Mouse (Mus musculus): Measurements from ENCODE around the gene Wdr54. TPM values are rescaled to one million over a fixed set of nuclear protein-coding genes. Genes with fewer than 3 reads are reported as not detected.
A peak's percentile ranks its signal among the peaks of the same experiment; 100 is the strongest.

Wdr54 gene
- polyA plus RNA-seq, 1 experiment from 2014 or later, result 4.8 TPM

DNA sequence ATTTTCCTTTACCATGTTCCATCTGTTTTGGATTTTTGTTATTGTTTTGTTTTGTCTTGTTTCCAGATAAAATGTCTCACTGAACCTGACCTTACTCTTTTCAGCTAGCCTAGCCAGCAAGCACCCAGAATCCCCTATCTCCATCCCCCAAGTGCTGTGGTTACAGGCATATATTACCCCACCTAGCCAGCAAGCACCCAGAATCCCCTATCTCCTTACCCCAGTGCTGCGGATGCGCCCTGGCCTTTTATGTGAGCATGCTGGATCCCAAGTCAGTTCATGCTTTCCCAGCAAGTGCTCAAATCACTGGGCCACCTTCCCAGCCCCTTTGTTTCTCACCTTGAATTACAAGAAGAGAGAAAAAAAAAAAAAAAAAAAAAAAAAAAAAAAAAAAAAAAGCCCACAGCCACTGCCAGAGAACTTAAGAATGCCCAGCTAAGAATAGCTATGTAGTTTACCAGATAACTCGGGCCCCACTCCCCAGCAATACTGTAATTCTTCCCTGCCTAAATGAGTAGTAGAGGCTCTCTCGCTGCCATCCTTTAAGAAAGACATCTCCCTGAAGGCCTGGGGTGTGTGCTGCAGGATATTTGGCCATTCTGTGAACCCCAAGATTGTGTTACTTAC lies 44.6 kb downstream of the Wdr54 start:
- 91% methylated on average over 4 of the region's 4 CpGs for WGBS
- H3K27ac ChIP-seq, result no peak overlapping the region
- H3K9me3 ChIP-seq, result no peaks in the 10 kb centered on the region
- peaks cover 35% of the 10 kb centered on the region for H3K4me1 ChIP-seq
- H3K36me3 ChIP-seq, result peaks cover 10% of the 10 kb centered on the region; the same call in 1 of the 2 replicates
- H3K4me3 ChIP-seq, result no peak overlapping the region
- H3K4me2 ChIP-seq, result no peak overlapping the region
- no peak overlapping the region for H3K9ac ChIP-seq
- H3K27me3 ChIP-seq, result no peaks in the 10 kb centered on the region
- no peak for ATAC-seq (ENCODE audit: insufficient number of reproducible peaks, low FRiP score, low TSS enrichment, low read depth)

DNA sequence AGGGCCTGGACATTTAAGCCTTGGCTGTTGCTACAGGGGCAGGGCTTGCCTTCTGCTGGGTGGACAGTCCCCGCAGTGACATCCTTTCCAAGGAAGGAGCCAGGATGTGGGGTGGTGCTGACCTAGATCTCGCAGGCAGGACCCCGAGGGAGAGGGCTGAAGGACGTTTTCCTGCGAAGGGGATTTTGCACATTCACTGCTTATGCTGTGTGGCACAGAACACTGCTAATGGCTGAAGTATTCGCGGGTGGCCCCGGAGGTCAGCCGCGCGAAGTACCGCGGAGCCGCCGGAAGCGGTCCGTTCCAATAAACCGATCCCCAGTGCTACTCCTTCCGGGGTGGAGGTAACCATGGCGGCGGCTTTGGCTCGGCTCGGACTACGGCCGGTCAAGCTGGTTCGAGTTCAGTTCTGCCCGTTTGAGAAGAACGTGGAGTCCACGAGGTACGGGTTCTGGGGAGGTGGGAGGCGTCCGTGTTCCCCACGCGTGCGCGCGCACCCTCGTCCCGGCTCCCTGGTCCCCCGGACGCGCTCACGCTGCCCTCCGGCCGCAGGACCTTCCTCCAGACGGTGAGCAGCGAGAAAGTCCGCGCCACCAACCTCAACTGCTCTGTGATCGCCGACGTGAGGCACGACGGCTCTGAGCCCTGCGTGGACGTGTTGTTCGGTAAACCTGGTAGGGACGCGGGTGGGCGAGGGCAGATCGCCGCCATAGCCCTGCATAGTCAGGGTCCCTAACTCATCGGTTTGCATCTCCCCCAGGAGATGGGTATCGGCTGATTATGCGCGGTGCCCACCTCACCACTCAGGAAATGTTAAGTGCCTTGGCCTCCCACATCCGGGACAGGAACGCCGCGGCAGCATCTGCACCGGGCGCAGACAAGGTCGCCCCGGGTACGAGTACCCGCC lies 47.2 kb downstream of the Wdr54 start, which contains the start of gene Mrpl53:
Gene Mrpl53, plus strand, starts transcription at position 279 of the 907 bp plus-strand sequence.
- peak within 1 kb of the TSS; percentile 89 for H3K4me3 ChIP-seq
- peaks cover 20% of the 10 kb centered on the region for H3K4me1 ChIP-seq
- H3K27me3 ChIP-seq, result no peaks in the 10 kb centered on the region
- H3K9ac ChIP-seq, result peak within 1 kb of the TSS; percentile 90
- peak; percentile 79 for ATAC-seq (ENCODE audit: insufficient number of reproducible peaks, low FRiP score, low TSS enrichment, low read depth)
- H3K9me3 ChIP-seq, result no peaks in the 10 kb centered on the region
- H3K4me2 ChIP-seq, result peak within 1 kb of the TSS; percentile 82
- H3K36me3 ChIP-seq, result peaks cover 12% of the 10 kb centered on the region; the same call in 1 of the 2 replicates
- H3K27ac ChIP-seq, result peak within 1 kb of the TSS; percentile 85
- under 1% methylated on average over 76 of the region's 76 CpGs for WGBS

DNA sequence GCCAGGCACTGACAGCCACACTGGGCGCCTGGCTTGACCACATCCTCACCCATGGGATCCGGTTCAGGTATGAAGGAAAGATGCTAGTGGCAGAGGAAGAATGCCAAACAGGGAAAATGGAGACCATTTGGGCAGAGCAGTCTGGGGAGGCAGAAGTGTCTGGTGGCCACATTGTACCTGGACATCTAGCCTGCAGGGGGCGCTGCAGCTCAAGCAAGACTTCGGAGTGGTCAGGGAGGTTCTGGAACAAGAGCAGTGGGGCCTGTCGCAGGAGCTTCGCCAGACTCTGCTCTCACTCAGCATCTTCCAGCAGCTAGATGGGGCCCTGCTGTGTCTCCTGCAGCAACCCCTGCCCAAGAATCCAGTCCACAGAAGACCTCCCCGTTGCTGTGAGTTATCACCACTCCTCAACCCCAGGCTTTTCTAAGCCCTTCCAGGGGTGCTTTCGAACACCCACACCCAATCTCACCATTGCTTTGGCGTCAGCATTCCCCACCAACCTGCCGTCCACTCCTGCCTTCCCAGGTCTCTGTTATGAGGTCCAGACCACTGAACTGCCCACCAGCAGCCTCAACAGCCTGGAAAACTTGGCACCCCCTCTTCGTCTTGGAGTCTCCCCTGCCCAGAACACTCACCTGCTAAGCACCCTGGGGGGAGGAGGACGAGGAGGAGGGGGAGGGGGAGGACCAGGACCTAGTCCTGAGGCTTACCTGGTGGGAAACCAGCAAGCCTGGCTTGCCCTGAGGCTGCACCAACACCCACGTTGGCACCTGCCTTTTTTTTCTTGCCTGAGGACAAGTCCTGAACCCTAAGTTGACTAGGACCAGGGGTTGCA lies 48.4 kb downstream of the Wdr54 start:
- Histone ChIP-seq H3K4me2 (peak overlapping the region; percentile 82), H3K4me1 (peaks cover 28% of the 10 kb centered on the region), H3K36me3 (peaks cover 12% of the 10 kb centered on the region; the same call in 1 of the 2 replicates), H3K9me3 (no peaks in the 10 kb centered on the region), H3K9ac (no peak overlapping the region), H3K27me3 (no peaks in the 10 kb centered on the region), H3K27ac (peak overlapping the region; percentile 85; the same call in 1 of the 2 replicates), H3K4me3 (peak overlapping the region; percentile 89)
- ATAC-seq (ENCODE audit: insufficient number of reproducible peaks, low FRiP score, low TSS enrichment, low read depth), result no peak
- 35% methylated on average over 13 of the region's 13 CpGs for WGBS

DNA sequence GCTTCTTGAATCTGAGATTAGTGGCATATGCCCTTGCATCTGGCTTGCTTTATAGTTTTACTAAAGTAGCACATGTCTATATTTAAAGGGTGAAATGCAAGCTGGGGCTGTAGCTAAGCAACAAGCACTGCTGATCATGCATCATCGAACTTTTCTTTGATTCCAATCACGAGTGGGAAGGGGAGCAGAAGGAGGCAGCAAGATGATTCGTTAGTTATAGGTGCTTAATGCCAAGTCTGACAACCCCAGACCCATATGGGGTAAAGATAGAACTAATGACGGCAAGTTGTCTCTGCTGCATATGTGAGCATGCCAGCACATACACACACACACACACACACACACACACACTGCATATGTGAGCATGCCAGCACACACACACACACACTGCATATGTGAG lies 52.0 kb downstream of the Wdr54 start:
- Histone ChIP-seq H3K27ac (no peak overlapping the region), H3K4me1 (peaks cover 32% of the 10 kb centered on the region), H3K27me3 (no peaks in the 10 kb centered on the region), H3K4me2 (no peak overlapping the region), H3K9me3 (no peaks in the 10 kb centered on the region), H3K36me3 (peaks cover 5% of the 10 kb centered on the region; the same call in 1 of the 2 replicates), H3K4me3 (no peak overlapping the region), H3K9ac (no peak overlapping the region)
- 84% methylated on average over 4 of the region's 4 CpGs for WGBS
- no peak for ATAC-seq (ENCODE audit: insufficient number of reproducible peaks, low FRiP score, low TSS enrichment, low read depth)

DNA sequence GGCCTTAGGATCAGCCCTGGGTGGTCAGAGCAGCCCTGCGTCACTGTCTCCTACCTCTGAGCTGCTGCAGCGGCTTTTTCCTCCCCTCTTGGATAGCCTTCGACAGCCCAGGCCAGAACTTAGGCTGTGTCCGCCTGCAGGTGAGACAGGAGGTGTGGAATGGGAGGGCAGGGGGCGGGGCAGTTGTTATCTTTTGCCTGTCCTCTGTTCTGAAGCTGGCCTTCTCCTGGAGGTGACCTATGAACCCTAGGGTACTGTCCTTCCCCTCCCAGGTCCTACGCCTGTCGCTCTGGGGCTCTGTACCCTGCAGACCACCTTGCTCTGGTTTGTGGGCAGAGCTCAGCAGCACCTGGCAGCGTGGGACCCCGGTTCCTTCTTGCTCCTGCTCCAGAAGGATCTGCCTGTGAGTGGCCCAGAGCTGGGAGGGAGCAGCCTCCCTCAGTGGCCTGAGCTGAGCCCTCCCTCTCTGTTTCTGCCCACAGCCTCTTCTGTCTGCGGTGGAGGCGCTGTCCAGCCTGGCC lies 53.0 kb downstream of the Wdr54 start:
- H3K4me1 ChIP-seq, result peaks cover 27% of the 10 kb centered on the region
- H3K27ac ChIP-seq, result no peak overlapping the region
- H3K9me3 ChIP-seq, result no peaks in the 10 kb centered on the region
- no peak overlapping the region for H3K9ac ChIP-seq
- 0 out of 2 replicates have a peak, but pooled peaks have one; percentile 4 for ATAC-seq (ENCODE audit: insufficient number of reproducible peaks, low FRiP score, low TSS enrichment, low read depth)
- no peak overlapping the region for H3K4me3 ChIP-seq
- H3K36me3 ChIP-seq, result peaks cover 5% of the 10 kb centered on the region; the same call in 1 of the 2 replicates
- WGBS, result 52% methylated on average over 11 of the region's 11 CpGs
- peak overlapping the region; percentile 93 for H3K4me2 ChIP-seq
- H3K27me3 ChIP-seq, result no peaks in the 10 kb centered on the region

DNA sequence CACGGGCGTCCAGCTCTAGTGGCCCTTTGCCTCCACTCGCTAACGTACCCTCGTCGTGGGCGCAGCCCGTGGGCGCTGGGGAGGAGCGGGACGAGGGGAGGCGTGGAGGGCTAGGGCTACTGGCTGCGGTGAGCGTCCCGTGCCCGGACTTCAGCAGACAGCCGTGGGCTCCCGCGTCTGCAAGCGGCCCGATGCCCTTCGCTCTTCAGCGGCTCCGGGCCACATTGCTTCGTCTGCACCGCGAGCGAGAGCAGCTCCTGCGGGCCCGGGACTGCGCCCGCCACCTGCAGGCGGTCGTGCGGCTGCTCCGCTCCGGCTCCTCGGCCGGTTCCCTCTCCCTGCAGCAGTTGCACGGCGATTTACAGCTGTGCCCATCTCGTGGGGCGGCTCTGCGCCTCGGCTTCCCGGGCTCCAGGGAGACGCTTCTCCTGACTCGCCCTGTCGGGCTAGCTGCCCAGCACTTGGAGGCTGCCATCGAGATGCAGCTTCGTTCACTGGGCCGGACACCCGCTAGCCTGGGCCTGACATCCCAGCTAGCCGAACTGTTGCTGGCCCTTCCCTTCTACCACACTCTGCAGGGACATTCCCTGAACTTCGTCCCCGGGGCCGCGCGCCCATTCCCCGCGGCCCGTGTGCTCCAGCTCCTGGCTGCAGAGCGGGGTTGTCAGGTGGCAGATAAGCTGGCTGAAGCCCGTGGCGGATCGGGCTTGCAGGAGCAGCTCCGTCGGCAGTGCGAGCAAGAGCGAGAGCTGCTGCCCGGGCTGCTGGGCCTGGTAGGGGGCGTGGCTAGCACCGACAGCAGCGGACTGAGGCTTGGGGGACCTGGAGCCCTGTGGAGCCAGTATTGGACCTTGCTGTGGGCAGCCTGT lies 54.3 kb downstream of the Wdr54 start:
- H3K27ac ChIP-seq, result peak overlapping the region; percentile 86
- H3K27me3 ChIP-seq, result no peaks in the 10 kb centered on the region
- H3K4me1 ChIP-seq, result peaks cover 18% of the 10 kb centered on the region
- H3K9me3 ChIP-seq, result no peaks in the 10 kb centered on the region
- peak overlapping the region; percentile 93 for H3K4me2 ChIP-seq
- 0 out of 2 replicates have a peak, but pooled peaks cover 4% of the 10 kb centered on the region for H3K36me3 ChIP-seq
- peak overlapping the region; percentile 56 for H3K9ac ChIP-seq
- peak overlapping the region; percentile 67 for H3K4me3 ChIP-seq
- under 1% methylated on average over 74 of the region's 74 CpGs for WGBS
- ATAC-seq (ENCODE audit: insufficient number of reproducible peaks, low FRiP score, low TSS enrichment, low read depth), result peak; percentile 58

DNA sequence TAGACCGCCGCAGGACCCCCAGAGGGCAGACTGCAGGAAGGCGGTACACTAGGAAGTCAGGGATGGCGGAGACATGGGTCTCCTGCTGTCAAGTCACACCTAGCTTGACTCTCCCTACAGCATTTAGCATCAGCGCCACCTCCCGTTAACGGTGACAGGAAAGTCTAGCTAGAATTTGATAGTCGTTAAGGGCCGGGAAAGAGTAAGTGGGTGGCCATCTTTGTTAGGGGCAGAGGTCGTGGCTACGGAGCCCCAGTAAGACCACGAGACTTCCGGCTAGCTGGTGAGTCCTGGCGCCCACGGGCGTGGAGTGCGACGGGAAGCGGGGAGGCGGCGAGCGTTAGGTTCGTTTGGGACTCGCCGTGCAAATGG lies 54.9 kb downstream of the Wdr54 start, which contains the start of the genes Ccdc142 and Gm42688:
Gene Ccdc142, plus strand, starts transcription at position 286 of the 372 bp plus-strand sequence.
Gene Gm42688, plus strand, starts transcription at position 302 of the 372 bp plus-strand sequence.
- Histone ChIP-seq H3K4me3 (peak within 1 kb of the TSS; percentile 67), H3K9ac (peak within 1 kb of the TSS; percentile 56), H3K4me1 (peaks cover 18% of the 10 kb centered on the region), H3K9me3 (no peaks in the 10 kb centered on the region), H3K4me2 (peak within 1 kb of the TSS; percentile 93), H3K27ac (peak within 1 kb of the TSS; percentile 86), H3K36me3 (no peaks in the 10 kb centered on the region), H3K27me3 (0 out of 2 replicates have a peak, but pooled peaks cover 3% of the 10 kb centered on the region)
- ATAC-seq (ENCODE audit: insufficient number of reproducible peaks, low FRiP score, low TSS enrichment, low read depth), result peak; percentile 85
- under 1% methylated on average over 25 of the region's 25 CpGs for WGBS

Other genes with a start within 250 kb of the Wdr54 start
- gene Sema4f, start 216.6 kb downstream of the Wdr54 start, polyA plus RNA-seq (2015; fragmentation: Nextera tagmentation; extraction: Ambion mirVana), result 1.5 and 2.1 TPM in 2 replicates
- gene M1ap, start 209.5 kb downstream of the Wdr54 start, polyA plus RNA-seq (2015; fragmentation: Nextera tagmentation; extraction: Ambion mirVana), result 0.70 and 0.86 TPM in 2 replicates
- 13.1 and 15.7 TPM in 2 replicates for gene Dok1, start 122.9 kb downstream of the Wdr54 start, polyA plus RNA-seq (2015; fragmentation: Nextera tagmentation; extraction: Ambion mirVana)
- 31.2 and 34.9 TPM in 2 replicates for gene Loxl3, start 122.2 kb downstream of the Wdr54 start, polyA plus RNA-seq (2015; fragmentation: Nextera tagmentation; extraction: Ambion mirVana)
- gene Aup1, start 101.9 kb downstream of the Wdr54 start, polyA plus RNA-seq (2015; fragmentation: Nextera tagmentation; extraction: Ambion mirVana), result 181 and 186 TPM in 2 replicates
- 64.6 and 70.6 TPM in 2 replicates for gene Htra2, start 101.1 kb downstream of the Wdr54 start, polyA plus RNA-seq (2015; fragmentation: Nextera tagmentation; extraction: Ambion mirVana)
- 0.57 and 1.3 TPM in 2 replicates for gene Dqx1, start 98.6 kb downstream of the Wdr54 start, polyA plus RNA-seq (2015; fragmentation: Nextera tagmentation; extraction: Ambion mirVana)
- gene Tlx2, start 86.1 kb downstream of the Wdr54 start, polyA plus RNA-seq (2015; fragmentation: Nextera tagmentation; extraction: Ambion mirVana), result not detected in 2 replicates
- gene Pcgf1, start 78.5 kb downstream of the Wdr54 start, polyA plus RNA-seq (2015; fragmentation: Nextera tagmentation; extraction: Ambion mirVana), result 29.2 and 31.9 TPM in 2 replicates
- 0.41 and 0.50 TPM in 2 replicates for gene Lbx2, start 70.0 kb downstream of the Wdr54 start, polyA plus RNA-seq (2015; fragmentation: Nextera tagmentation; extraction: Ambion mirVana)
- gene Ccdc142, start 54.8 kb downstream of the Wdr54 start, polyA plus RNA-seq (2015; fragmentation: Nextera tagmentation; extraction: Ambion mirVana), result 2.0 and 2.5 TPM in 2 replicates
- gene Gm42688, start 54.8 kb downstream of the Wdr54 start, polyA plus RNA-seq (2015; fragmentation: Nextera tagmentation; extraction: Ambion mirVana), result 2.5 and 3.5 TPM in 2 replicates
- gene Mrpl53, start 47.4 kb downstream of the Wdr54 start, polyA plus RNA-seq (2015; fragmentation: Nextera tagmentation; extraction: Ambion mirVana), result 119 and 123 TPM in 2 replicates
- 41.8 and 53.8 TPM in 2 replicates for gene Mogs, start 40.9 kb downstream of the Wdr54 start, polyA plus RNA-seq (2015; fragmentation: Nextera tagmentation; extraction: Ambion mirVana)
- gene Wbp1, start 34.8 kb downstream of the Wdr54 start, polyA plus RNA-seq (2015; fragmentation: Nextera tagmentation; extraction: Ambion mirVana), result 89.8 and 91.4 TPM in 2 replicates
- 9.9 and 10.0 TPM in 2 replicates for gene Ino80b, start 31.0 kb downstream of the Wdr54 start, polyA plus RNA-seq (2015; fragmentation: Nextera tagmentation; extraction: Ambion mirVana)
- 76.7 and 79.5 TPM in 2 replicates for gene Rtkn, start 20.9 kb downstream of the Wdr54 start, polyA plus RNA-seq (2015; fragmentation: Nextera tagmentation; extraction: Ambion mirVana)
- gene 1700003E16Rik, start within 50 bp of the Wdr54 start, polyA plus RNA-seq (2015; fragmentation: Nextera tagmentation; extraction: Ambion mirVana), result 3.1 and 3.4 TPM in 2 replicates
- gene Dctn1, start 9.5 kb upstream of the Wdr54 start, polyA plus RNA-seq (2015; fragmentation: Nextera tagmentation; extraction: Ambion mirVana), result 90.3 and 91.9 TPM in 2 replicates
- 0.06 and 0.07 TPM in 2 replicates for gene Slc4a5, start 63.4 kb upstream of the Wdr54 start, polyA plus RNA-seq (2015; fragmentation: Nextera tagmentation; extraction: Ambion mirVana)
- gene Mthfd2, start 169.5 kb upstream of the Wdr54 start, polyA plus RNA-seq (2015; fragmentation: Nextera tagmentation; extraction: Ambion mirVana), result 31.1 and 34.0 TPM in 2 replicates
- 67.8 and 68.7 TPM in 2 replicates for gene Mob1a, start 169.6 kb upstream of the Wdr54 start, polyA plus RNA-seq (2015; fragmentation: Nextera tagmentation; extraction: Ambion mirVana)
- gene Bola3, start 192.8 kb upstream of the Wdr54 start, polyA plus RNA-seq (2015; fragmentation: Nextera tagmentation; extraction: Ambion mirVana), result 102 and 104 TPM in 2 replicates